Mouse (Mus musculus) hindbrain, embryonic 13.5 days (tissue): Measurements from ENCODE around the gene Ly6g6d. TPM values are rescaled to one million over a fixed set of nuclear protein-coding genes. Genes with fewer than 3 reads are reported as not detected.

Experiments used
- ATAC-seq: fragments of 200-750 bp; cut with Nextera tagmentation; 2 replicates; pipeline ENCODE4 v1.8.0; 2017; ENCODE audit warnings: moderate TSS enrichment; ENCODE audit not compliant: low FRiP score
- H3K27ac ChIP-seq: fragments of 300-500 bp; sonication (generic); 2 replicates; pipeline ENCODE4 v1.5.1; 2015; ENCODE audit warnings: inconsistent platforms, mild to moderate bottlenecking, moderate library complexity
- H3K27me3 ChIP-seq: fragments of 300-500 bp; sonication (generic); 2 replicates; pipeline ENCODE4 v1.6.1; 2015; ENCODE audit warnings: mild to moderate bottlenecking, inconsistent platforms
- H3K36me3 ChIP-seq: fragments of 300-500 bp; sonication (generic); 2 replicates; pipeline ENCODE4 v1.6.1; 2015; ENCODE audit warnings: mild to moderate bottlenecking, inconsistent platforms
- H3K4me1 ChIP-seq: fragments of 300-500 bp; sonication (generic); replicated peaks from 2 replicates; pipeline ENCODE4 v1.6.1; 2015; ENCODE audit warnings: inconsistent platforms
- H3K4me2 ChIP-seq: fragments of 300-500 bp; sonication (generic); 2 replicates; pipeline ENCODE4 v1.6.1; 2015; ENCODE audit warnings: inconsistent platforms, mild to moderate bottlenecking, moderate library complexity
- H3K4me3 ChIP-seq: fragments of 300-500 bp; sonication (generic); 2 replicates; pipeline ENCODE4 v1.5.1; 2015; ENCODE audit warnings: mild to moderate bottlenecking, inconsistent platforms
- H3K9ac ChIP-seq: fragments of 300-500 bp; sonication (generic); 2 replicates; pipeline ENCODE4 v1.6.1; 2015; ENCODE audit warnings: mild to moderate bottlenecking, inconsistent platforms
- H3K9me3 ChIP-seq: fragments of 300-500 bp; sonication (generic); 2 replicates; pipeline ENCODE4 v1.6.1; 2016; ENCODE audit warnings: inconsistent platforms
- WGBS: fragments of 180-500 bp; shearing (Covaris S2); methylation state at CpG from one replicate; pipeline ENCODE4 v1.1.7; 2015; 5-methylcytosine and 5-hydroxymethylcytosine counted together
- polyA plus RNA-seq: library from polyadenylated mRNA; unstranded; fragments of >200 nt; fragmentation: Nextera tagmentation; extraction: Ambion mirVana; gene quantifications from 2 replicates; pipeline ENCODE4 v1.2.1, GENCODE M21; 2015

Ly6g6d gene
- polyA plus RNA-seq, 1 experiment from 2014 or later, result 1.1 TPM

DNA sequence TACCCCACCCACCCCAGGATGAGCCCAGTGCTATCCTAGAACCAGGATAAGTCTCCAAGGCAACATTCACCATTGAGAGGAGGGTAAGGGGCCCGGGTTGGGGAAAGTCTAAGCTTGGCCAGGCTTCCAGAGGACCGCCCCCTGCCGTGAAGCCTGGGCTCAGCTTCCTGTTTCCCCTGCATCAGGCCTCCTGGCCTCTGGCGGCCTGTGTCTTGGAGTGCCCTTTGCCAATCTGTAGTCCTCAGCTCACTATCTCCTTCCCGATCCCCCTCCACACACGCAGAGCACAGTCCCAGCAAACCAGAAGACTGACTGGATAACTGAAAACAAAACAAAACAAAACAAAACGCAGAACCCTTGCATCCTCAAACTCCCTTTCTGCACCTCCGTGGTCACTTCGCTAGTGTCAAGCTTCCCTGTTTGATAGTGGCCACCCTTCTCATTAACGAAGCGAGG is 28.3 kb downstream of the Ly6g6d start, which contains the start of gene Clic1:
Gene Clic1, plus strand, starts transcription at position 406 of the 456 bp plus-strand sequence.
- 4% methylated on average over 11 of the region's 11 CpGs for WGBS
- no peak for ATAC-seq

DNA sequence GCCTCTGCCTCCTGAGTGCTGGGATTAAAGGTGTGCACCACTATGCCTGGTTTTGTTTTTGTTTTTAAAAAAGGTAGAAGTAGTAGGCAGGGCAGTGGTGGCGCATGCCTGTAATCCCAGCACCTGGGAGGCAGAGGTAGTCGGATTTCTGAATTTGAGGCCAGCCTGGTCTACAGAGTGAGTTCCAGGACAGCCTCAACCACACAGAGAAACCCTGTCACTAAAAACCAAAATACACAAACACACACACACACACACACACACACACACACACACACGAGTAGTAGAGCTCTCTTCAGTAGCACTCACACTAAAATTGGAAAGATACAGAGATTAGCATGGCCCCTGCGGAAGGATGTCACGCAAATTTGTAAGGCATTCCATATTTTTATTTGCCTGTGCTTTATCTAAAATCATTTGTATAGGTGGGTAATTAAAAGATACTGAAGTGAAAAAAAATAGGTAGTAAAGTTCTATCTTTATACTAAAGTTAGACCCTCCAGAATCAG is 28.9 kb downstream of the Ly6g6d start:
- peaks cover 47% of the 10 kb centered on the region for H3K4me1 ChIP-seq
- no peaks in the 10 kb centered on the region for H3K9me3 ChIP-seq
- no peak overlapping the region for H3K4me2 ChIP-seq
- H3K27ac ChIP-seq, result peak overlapping the region; percentile 89; the same call in 1 of the 2 replicates
- H3K9ac ChIP-seq, result no peak overlapping the region
- no peaks in the 10 kb centered on the region for H3K27me3 ChIP-seq
- ATAC-seq, result no peak
- H3K4me3 ChIP-seq, result no peak overlapping the region
- 80% methylated on average over 5 of the region's 5 CpGs for WGBS
- peaks cover 2% of the 10 kb centered on the region for H3K36me3 ChIP-seq

More for the DNA sequence above, 28.3 kb downstream of the Ly6g6d start, which contains the start of gene Clic1:
- H3K27ac ChIP-seq, result peak within 1 kb of the TSS; percentile 89
- H3K27me3 ChIP-seq, result no peaks in the 10 kb centered on the region
- peak within 1 kb of the TSS; percentile 61 for H3K4me2 ChIP-seq
- peak within 1 kb of the TSS; percentile 74 for H3K9ac ChIP-seq
- H3K9me3 ChIP-seq, result no peaks in the 10 kb centered on the region; the same call in 1 of the 2 replicates
- H3K4me3 ChIP-seq, result peak within 1 kb of the TSS; percentile 43
- peaks cover 47% of the 10 kb centered on the region for H3K4me1 ChIP-seq
- H3K36me3 ChIP-seq, result peaks cover 7% of the 10 kb centered on the region

GRCm38 (mm10) chr17:35048149-35048931 is 29.5 kb downstream of the Ly6g6d start:
- H3K4me1 ChIP-seq, result peaks cover 47% of the 10 kb centered on the region
- H3K36me3 ChIP-seq, result no peaks in the 10 kb centered on the region
- H3K4me3 ChIP-seq, result no peak overlapping the region
- H3K27ac ChIP-seq, result no peak overlapping the region; the same call in 1 of the 2 replicates
- ATAC-seq, result no peak
- no peaks in the 10 kb centered on the region for H3K27me3 ChIP-seq
- no peaks in the 10 kb centered on the region for H3K9me3 ChIP-seq
- 50% methylated on average over 11 of the region's 11 CpGs for WGBS
- H3K4me2 ChIP-seq, result no peak overlapping the region
- H3K9ac ChIP-seq, result no peak overlapping the region

DNA sequence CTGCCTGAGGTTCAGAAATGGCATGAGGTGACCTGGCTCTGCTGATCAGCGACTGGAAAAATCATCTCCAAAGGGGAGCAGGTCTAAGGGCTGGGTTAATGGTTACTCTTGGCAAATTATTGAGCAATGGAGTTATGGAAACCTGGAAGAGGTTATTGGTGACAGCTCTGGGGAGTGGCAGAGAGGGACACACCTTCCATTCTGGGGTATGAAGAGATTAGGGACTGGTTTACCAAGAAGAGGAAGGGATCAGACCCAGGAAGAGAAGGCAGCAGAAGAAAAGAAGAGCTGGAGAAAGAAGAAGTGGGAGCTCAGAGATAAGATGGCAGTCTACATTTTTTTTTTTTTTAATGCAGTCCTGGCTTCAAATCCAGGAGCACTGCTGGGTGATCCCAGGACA is 30.2 kb downstream of the Ly6g6d start:
- Histone ChIP-seq H3K9me3 (no peaks in the 10 kb centered on the region), H3K36me3 (no peaks in the 10 kb centered on the region), H3K27me3 (no peaks in the 10 kb centered on the region), H3K4me3 (no peak overlapping the region), H3K4me1 (peaks cover 43% of the 10 kb centered on the region), H3K27ac (peak overlapping the region; percentile 14; the same call in 1 of the 2 replicates), H3K9ac (no peak overlapping the region), H3K4me2 (no peak overlapping the region)
- 58% methylated on average over 1 of the region's 1 CpGs for WGBS
- ATAC-seq, result no peak

DNA sequence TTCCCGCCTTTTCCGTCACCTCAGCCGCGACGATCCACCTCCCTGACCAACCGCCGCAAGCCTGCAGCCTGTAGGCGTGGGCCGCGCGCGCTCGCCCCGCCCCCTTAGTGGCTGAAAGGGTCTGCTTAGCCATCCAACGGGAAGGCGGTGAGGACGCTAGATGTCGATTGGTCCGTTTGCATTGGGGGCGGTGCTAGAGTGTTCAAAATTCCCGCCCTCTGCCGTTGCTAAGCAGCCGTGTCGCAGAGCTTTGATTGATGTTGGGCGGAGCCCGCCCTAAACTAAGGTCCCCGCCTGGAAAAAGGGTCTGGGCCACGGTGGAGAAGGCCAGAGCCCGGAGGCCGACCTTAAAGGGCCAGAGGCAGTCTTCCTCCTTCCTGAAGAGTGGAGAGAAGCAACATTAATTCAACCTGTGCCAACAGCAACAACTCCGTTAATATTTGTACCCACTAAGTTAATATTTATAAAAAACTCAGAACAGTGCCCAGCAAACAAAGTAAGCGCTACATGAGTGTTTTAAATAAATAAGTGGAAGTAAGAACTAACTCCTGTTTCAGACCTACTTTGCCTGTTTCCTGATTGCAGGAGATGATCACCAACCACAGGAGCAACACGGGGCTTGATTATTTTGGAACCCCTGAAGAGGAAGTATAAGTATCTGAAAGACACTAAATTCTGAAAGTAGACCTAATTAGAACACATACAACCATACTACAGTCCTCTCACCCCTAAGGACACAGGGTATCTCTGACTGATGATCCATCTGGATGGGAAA is 31.0 kb downstream of the Ly6g6d start, which contains the start of gene Msh5:
Gene Msh5, minus strand, starts transcription at position 65 of the 775 bp plus-strand sequence.
- Histone ChIP-seq H3K27ac (peak within 1 kb of the TSS; percentile 69), H3K36me3 (no peaks in the 10 kb centered on the region), H3K27me3 (no peaks in the 10 kb centered on the region), H3K9me3 (no peaks in the 10 kb centered on the region), H3K9ac (peak within 1 kb of the TSS; percentile 83), H3K4me1 (peaks cover 35% of the 10 kb centered on the region), H3K4me3 (peak within 1 kb of the TSS; percentile 55), H3K4me2 (peak within 1 kb of the TSS; percentile 99)
- peak; percentile 97 for ATAC-seq
- 3% methylated on average over 33 of the region's 33 CpGs for WGBS

GRCm38 (mm10) chr17:35045807-35046680 is 31.8 kb downstream of the Ly6g6d start:
- H3K4me2 ChIP-seq, result peak overlapping the region; percentile 99
- peak; percentile 79 for ATAC-seq
- peak overlapping the region; percentile 83 for H3K9ac ChIP-seq
- no peaks in the 10 kb centered on the region for H3K27me3 ChIP-seq
- peaks cover 27% of the 10 kb centered on the region for H3K4me1 ChIP-seq
- H3K27ac ChIP-seq, result peak overlapping the region; percentile 69
- peak overlapping the region; percentile 55 for H3K4me3 ChIP-seq
- no peaks in the 10 kb centered on the region for H3K9me3 ChIP-seq
- no peaks in the 10 kb centered on the region for H3K36me3 ChIP-seq
- WGBS, result 6% methylated on average over 47 of the region's 48 CpGs

DNA sequence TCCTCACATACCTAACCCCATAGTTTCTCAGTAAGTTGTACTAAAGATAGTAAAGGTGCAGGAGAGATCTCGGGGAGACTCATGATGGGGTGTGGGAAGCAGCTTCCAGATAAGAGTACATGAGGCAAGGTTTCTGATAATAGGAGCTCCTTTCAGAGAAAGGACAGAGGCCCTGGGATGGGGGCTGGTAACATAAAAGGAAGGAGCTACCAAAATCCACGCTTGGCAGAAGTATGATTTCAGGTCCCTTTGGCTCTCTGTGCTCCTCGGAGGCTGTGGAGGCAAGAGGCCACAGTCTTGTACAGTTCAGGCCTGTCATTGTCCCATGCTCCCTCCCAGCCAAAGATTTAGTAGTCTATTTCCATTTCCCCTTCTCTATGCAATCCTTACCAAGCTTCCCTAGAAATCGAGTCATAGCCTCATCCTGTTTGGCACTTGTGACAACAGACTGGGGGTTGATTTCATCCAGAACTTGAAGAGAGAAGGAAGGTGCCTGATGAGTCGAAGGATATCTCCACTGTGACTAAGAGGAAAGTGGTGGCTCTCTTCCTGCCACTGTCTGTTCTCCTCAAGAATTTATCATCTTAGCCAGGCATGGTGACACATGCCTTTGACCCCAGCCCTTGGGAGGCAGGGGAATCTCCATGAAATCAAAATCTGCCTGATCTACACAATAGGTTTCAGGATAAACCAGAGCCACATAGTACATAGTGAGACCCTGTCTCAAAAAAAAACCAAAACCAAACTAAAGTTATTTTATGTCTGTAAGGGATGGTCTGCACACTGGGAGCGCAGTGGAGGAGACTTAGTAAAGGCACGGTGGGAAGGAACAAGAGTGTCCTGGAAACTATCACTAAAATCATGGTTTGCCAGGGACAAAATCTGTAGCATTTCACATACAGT is 32.7 kb downstream of the Ly6g6d start:
- Histone ChIP-seq H3K4me1 (peaks cover 25% of the 10 kb centered on the region), H3K27me3 (no peaks in the 10 kb centered on the region), H3K9me3 (no peaks in the 10 kb centered on the region), H3K36me3 (no peaks in the 10 kb centered on the region), H3K27ac (no peak overlapping the region), H3K9ac (no peak overlapping the region), H3K4me2 (peak overlapping the region; percentile 99), H3K4me3 (no peak overlapping the region)
- no peak for ATAC-seq
- WGBS, result 93% methylated on average over 7 of the region's 7 CpGs

- Histone ChIP-seq H3K4me2 (no peak overlapping the region), H3K4me3 (no peak overlapping the region), H3K27me3 (no peaks in the 10 kb centered on the region), H3K4me1 (peaks cover 16% of the 10 kb centered on the region), H3K27ac (no peak overlapping the region), H3K9me3 (no peaks in the 10 kb centered on the region), H3K9ac (no peak overlapping the region), H3K36me3 (no peaks in the 10 kb centered on the region)
- ATAC-seq, result no peak
- 88% methylated on average over 4 of the region's 4 CpGs for WGBS
These were observed 34.1 kb downstream of the Ly6g6d start for GRCm38 (mm10) chr17:35043794-35044193.

- WGBS, result 91% methylated on average over 11 of the region's 11 CpGs
These were observed 38.6 kb downstream of the Ly6g6d start for GRCm38 (mm10) chr17:35039121-35039873.

DNA sequence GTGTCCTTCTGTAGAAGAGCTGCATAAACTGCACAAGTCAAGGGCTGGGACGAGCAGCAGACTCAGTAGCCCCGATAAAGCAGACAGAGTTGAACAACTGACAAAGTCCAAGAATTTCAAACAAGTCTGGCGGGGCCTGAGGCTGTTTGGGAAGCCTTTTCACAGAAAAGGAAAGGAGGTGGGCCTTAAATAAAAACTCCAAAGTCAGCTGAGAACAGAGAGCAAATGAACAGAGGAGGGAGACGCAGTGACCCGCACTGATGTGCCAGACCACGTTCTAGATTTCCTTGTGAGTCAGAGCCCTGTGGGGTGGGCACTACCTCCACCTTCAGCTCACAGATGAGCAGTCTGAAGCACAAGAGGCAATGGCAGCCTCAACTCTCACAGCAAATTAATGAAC is 43.0 kb downstream of the Ly6g6d start:
- Histone ChIP-seq H3K27ac (no peak overlapping the region), H3K9ac (no peak overlapping the region), H3K36me3 (no peaks in the 10 kb centered on the region), H3K27me3 (0 out of 2 replicates have a peak, but pooled peaks cover 3% of the 10 kb centered on the region), H3K9me3 (no peaks in the 10 kb centered on the region), H3K4me1 (peaks cover 5% of the 10 kb centered on the region), H3K4me2 (no peak overlapping the region), H3K4me3 (no peak overlapping the region)
- no peak for ATAC-seq
- 82% methylated on average over 6 of the region's 6 CpGs for WGBS

More at GRCm38 (mm10) chr17:35039121-35039873, 38.6 kb downstream of the Ly6g6d start:
- Histone ChIP-seq H3K9me3 (no peaks in the 10 kb centered on the region), H3K4me3 (no peak overlapping the region), H3K9ac (no peak overlapping the region), H3K27me3 (no peaks in the 10 kb centered on the region), H3K4me2 (no peak overlapping the region), H3K36me3 (no peaks in the 10 kb centered on the region), H3K4me1 (no peaks in the 10 kb centered on the region), H3K27ac (no peak overlapping the region)
- ATAC-seq, result no peak
